Mouse (Mus musculus): ENCODE data around the gene Agap1. TPM values are rescaled to one million over a fixed set of nuclear protein-coding genes. Genes with fewer than 3 reads are reported as not detected.

Agap1 gene
- polyA plus RNA-seq, 1 experiment from 2014 or later = 23.1 TPM

GRCm38 (mm10) chr1:89935493-89936348 is 481.1 kb downstream of the Agap1 start:
- H3K9ac ChIP-seq (replicated peaks) = no peak overlapping the region
- H3K4me1 ChIP-seq (replicated peaks) = peaks cover 30% of the 10 kb centered on the region
- no peaks in the 10 kb centered on the region for H3K36me3 ChIP-seq
- H3K27me3 ChIP-seq = peaks cover 94% of the 10 kb centered on the region
- 2% methylated on average over 29 of the region's 29 CpGs for WGBS
- H3K4me3 ChIP-seq (replicated peaks) = no peak overlapping the region
- no peak overlapping the region for H3K27ac ChIP-seq
- H3K4me2 ChIP-seq = no peak overlapping the region
- no peaks in the 10 kb centered on the region for H3K9me3 ChIP-seq
- no peak for ATAC-seq (ENCODE audit: insufficient number of reproducible peaks, insufficient read depth, low FRiP score, low TSS enrichment, low read depth)

DNA sequence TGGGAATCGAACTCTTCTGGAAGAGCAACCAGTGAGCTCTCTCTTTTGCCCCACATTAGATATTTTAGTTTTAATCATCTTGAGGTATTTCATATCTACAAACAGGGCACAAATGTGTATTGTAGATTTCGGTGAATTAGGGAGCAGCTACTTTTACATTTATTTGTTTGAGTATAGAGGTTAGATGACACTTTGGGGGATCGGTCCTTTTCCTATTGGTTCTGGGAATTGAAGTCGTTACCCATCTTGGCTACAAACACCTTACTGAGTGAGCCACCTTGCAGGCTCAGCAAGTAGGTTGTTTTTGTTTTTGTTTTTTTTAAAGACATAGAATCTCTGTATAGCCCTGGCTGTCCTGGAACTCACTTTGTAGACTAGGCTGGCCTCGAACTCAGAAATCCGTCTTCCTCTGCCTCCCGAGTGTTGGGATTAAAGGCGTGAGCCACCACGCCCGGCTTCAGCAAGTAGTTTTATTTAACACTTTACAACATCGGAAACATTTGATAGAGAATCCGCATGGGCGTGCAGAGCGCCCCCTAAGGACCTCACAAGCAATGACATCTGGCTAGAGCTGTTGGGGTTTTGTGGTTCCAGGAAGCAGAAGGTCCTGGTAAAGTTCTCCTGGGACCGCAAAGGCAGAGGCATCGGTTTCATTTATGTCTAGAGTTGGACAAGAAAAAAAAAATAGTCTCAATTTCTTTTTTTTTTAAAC is 484.4 kb downstream of the Agap1 start:
- Histone ChIP-seq H3K9me3 (no peaks in the 10 kb centered on the region), H3K4me2 (no peak overlapping the region), H3K4me1 (replicated peaks) (peaks cover 28% of the 10 kb centered on the region), H3K36me3 (no peaks in the 10 kb centered on the region), H3K27ac (no peak overlapping the region), H3K9ac (replicated peaks) (no peak overlapping the region), H3K4me3 (replicated peaks) (no peak overlapping the region), H3K27me3 (peaks cover 90% of the 10 kb centered on the region)
- ATAC-seq (ENCODE audit: insufficient number of reproducible peaks, insufficient read depth, low FRiP score, low TSS enrichment, low read depth) = no peak
- WGBS = 29% methylated on average over 16 of the region's 16 CpGs

DNA sequence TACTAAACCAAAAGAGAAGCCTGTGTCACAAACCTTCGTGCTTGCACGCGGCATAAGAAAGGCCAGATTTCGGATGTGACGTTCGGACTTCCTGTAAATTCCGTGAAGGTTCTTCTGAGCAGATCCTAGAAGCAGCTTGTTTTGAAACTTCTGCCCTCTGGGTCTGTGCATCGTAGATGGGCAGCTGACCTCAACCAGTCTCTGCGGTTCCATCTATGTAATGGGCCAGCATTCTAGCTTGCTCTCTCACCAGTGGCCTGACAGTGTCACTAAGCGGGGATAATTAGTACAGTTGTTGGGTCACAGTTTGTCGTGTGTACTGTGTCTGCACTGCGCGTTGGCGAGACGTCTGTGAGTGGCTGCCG is 485.0 kb downstream of the Agap1 start:
- 30% methylated on average over 16 of the region's 16 CpGs for WGBS
- peaks cover 90% of the 10 kb centered on the region for H3K27me3 ChIP-seq
- H3K4me1 ChIP-seq (replicated peaks) = peaks cover 23% of the 10 kb centered on the region
- no peaks in the 10 kb centered on the region for H3K36me3 ChIP-seq
- no peak overlapping the region for H3K9ac ChIP-seq (replicated peaks)
- no peak overlapping the region for H3K27ac ChIP-seq
- ATAC-seq (ENCODE audit: insufficient number of reproducible peaks, insufficient read depth, low FRiP score, low TSS enrichment, low read depth) = no peak
- no peak overlapping the region for H3K4me3 ChIP-seq (replicated peaks)
- H3K9me3 ChIP-seq = no peaks in the 10 kb centered on the region
- no peak overlapping the region for H3K4me2 ChIP-seq

DNA sequence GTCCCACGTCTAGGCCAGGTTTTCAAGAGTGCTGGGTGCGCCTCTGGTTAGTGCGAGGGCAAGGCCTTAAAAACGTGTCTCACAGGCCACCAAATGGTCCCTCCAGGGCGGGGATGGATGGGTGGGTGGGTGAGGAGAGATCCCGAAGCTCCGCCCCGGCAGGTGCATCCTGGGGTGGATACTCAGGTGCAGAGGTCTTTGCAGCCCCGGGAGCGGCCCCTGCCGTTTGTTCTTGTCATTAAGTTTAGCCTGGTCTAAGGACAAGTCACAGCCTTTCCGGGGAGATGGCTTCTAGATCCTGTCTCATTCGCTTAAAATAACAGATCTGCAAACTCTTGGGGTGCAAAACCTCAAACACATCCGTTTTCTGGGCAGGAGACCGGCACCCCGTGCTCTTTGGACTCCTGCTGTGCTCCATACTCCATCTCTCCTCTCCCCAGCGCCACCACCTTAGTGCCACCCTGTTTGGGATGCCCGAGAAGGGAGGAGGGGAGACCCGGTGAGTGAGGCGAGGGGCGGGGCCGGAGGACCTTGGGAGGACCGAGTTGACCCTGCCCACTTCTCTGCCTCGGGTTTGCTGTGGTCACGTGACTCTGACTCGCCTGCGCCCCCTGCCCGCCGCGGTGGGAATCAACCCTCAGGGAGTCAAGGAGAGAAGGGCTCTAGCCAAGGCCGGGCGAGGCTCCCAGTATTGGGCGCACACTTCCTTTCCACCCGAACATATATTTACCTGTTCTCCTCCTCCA is 485.5 kb downstream of the Agap1 start:
- Histone ChIP-seq H3K9ac (replicated peaks) (no peak overlapping the region), H3K4me1 (replicated peaks) (peaks cover 23% of the 10 kb centered on the region), H3K9me3 (no peaks in the 10 kb centered on the region), H3K27me3 (peaks cover 88% of the 10 kb centered on the region), H3K27ac (no peak overlapping the region), H3K4me2 (peak overlapping the region; percentile 18; the same call in 1 of the 2 replicates), H3K4me3 (replicated peaks) (0 out of 2 replicates have a peak overlapping the region, but pooled peaks have one; percentile 12), H3K36me3 (no peaks in the 10 kb centered on the region)
- ATAC-seq (ENCODE audit: insufficient number of reproducible peaks, insufficient read depth, low FRiP score, low TSS enrichment, low read depth) = peak; percentile 22; the same call in 1 of the 2 replicates
- WGBS = 1% methylated on average over 34 of the region's 34 CpGs

DNA sequence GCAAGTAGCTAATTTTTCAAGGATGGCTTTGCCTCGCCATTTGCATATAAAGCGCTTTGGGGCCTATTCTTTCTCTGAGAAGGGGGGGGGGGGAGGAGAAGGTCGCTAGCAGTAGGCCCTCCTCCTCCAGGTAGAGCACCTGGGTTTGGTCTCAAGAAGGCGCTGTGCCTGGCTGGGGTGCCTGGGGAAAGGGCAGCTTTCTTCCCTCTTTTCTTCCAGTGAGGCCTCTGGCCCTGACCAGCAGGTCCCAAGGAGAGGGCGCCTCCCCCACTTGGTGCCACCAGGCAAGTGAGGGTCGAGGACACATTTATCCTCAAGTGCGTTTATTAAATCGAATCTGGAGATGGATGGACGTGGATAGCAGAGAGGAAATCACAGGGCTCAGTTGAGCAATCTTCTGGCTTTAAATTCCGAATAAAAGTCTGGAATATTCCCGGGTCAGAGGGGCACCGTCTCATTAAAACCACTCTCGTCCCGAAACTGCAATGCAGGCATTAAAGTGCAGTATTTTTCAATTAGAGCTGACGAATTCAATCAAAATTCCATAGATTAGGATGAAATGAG is 486.4 kb downstream of the Agap1 start:
- H3K4me3 ChIP-seq (replicated peaks) = no peak overlapping the region
- no peak overlapping the region for H3K27ac ChIP-seq
- no peaks in the 10 kb centered on the region for H3K36me3 ChIP-seq
- 7% methylated on average over 15 of the region's 15 CpGs for WGBS
- no peak for ATAC-seq (ENCODE audit: insufficient number of reproducible peaks, insufficient read depth, low FRiP score, low TSS enrichment, low read depth)
- H3K9me3 ChIP-seq = no peaks in the 10 kb centered on the region
- no peak overlapping the region for H3K4me2 ChIP-seq
- H3K9ac ChIP-seq (replicated peaks) = no peak overlapping the region
- H3K27me3 ChIP-seq = peaks cover 88% of the 10 kb centered on the region
- H3K4me1 ChIP-seq (replicated peaks) = peaks cover 16% of the 10 kb centered on the region

GRCm38 (mm10) chr1:89941701-89942381 is 487.2 kb downstream of the Agap1 start:
- WGBS = under 1% methylated on average over 40 of the region's 40 CpGs
- Histone ChIP-seq H3K27ac (no peak overlapping the region), H3K4me3 (replicated peaks) (peak overlapping the region; percentile 35)

DNA sequence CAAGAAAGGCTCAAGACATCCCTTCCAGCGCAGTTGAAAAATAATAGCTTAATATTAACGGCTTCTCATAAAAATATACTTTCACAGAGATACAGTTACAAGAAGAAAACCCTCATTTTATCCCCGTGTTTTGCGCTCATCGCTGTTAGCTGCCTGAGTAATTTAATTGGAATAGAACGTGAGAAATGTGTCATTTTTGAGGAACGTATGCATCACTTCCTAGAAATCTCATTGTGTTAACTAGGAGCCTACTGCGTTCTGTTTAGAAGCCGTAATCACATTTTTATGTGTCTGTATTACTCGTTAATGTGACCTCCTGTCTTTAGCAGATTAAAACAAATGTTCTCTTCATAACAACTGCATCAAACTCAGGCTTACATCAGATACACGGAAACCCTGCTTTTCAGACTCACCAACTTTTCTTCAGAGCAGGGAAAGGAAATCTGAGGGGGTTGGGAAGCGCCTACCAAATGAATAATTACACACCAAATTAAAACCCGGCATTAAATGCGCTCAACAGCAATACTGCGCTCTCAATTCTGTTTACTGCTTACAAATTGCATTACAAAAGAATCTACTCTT is 487.9 kb downstream of the Agap1 start:
- no peaks in the 10 kb centered on the region for H3K36me3 ChIP-seq
- WGBS = 2% methylated on average over 15 of the region's 15 CpGs
- H3K4me3 ChIP-seq (replicated peaks) = peak overlapping the region; percentile 35
- ATAC-seq (ENCODE audit: insufficient number of reproducible peaks, insufficient read depth, low FRiP score, low TSS enrichment, low read depth) = no peak
- H3K27me3 ChIP-seq = peaks cover 84% of the 10 kb centered on the region
- no peaks in the 10 kb centered on the region for H3K9me3 ChIP-seq
- no peak overlapping the region for H3K27ac ChIP-seq
- H3K4me2 ChIP-seq = peak overlapping the region; percentile 57
- peaks cover 15% of the 10 kb centered on the region for H3K4me1 ChIP-seq (replicated peaks)
- no peak overlapping the region for H3K9ac ChIP-seq (replicated peaks)

More at GRCm38 (mm10) chr1:89941701-89942381, 487.2 kb downstream of the Agap1 start:
- H3K27me3 ChIP-seq = peaks cover 85% of the 10 kb centered on the region
- H3K4me1 ChIP-seq (replicated peaks) = peaks cover 15% of the 10 kb centered on the region
- H3K36me3 ChIP-seq = no peaks in the 10 kb centered on the region
- H3K4me2 ChIP-seq = peak overlapping the region; percentile 57
- peak overlapping the region; percentile 37; the same call in 1 of the 2 replicates for H3K9ac ChIP-seq (replicated peaks)
- ATAC-seq (ENCODE audit: insufficient number of reproducible peaks, insufficient read depth, low FRiP score, low TSS enrichment, low read depth) = 0 out of 2 replicates have a peak, but pooled peaks have one; percentile 4
- no peaks in the 10 kb centered on the region for H3K9me3 ChIP-seq

DNA sequence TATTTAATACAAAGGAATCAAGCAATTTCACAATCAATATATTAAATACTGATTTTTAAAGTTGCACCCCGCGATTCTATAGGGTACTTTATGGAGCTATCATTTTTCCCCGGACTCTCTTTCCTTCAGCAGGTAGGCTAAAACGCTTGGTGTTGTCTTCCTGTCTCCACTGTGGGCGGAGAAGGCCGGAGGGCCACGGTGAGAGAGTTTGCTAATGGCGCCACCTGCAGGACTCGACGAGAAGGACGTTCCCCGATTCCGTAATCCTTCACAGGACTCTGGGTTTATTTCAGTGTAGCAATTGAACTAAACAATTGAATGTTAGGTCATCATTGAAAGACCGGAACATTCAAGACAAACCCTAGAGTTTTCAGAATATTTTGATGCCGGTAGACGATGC is 488.6 kb downstream of the Agap1 start:
- ATAC-seq (ENCODE audit: insufficient number of reproducible peaks, insufficient read depth, low FRiP score, low TSS enrichment, low read depth) = no peak

More for the DNA sequence above, 488.6 kb downstream of the Agap1 start:
- Histone ChIP-seq H3K4me3 (replicated peaks) (no peak overlapping the region), H3K27me3 (peaks cover 84% of the 10 kb centered on the region), H3K4me2 (no peak overlapping the region), H3K27ac (no peak overlapping the region), H3K9me3 (no peaks in the 10 kb centered on the region), H3K9ac (replicated peaks) (no peak overlapping the region), H3K4me1 (replicated peaks) (peaks cover 15% of the 10 kb centered on the region), H3K36me3 (no peaks in the 10 kb centered on the region)
- 3% methylated on average over 16 of the region's 16 CpGs for WGBS
